Mouse (Mus musculus): ENCODE data around the gene Ptgis.
A peak's percentile ranks its signal among the peaks of the same experiment; 100 is the strongest.

Ptgis gene

GRCm38 (mm10) chr2:167190076-167190399 is 50.4 kb downstream of the Ptgis start, which contains the start of gene Kcnb1:
Gene Kcnb1, minus strand, starts transcription at chr2:167190155.
- DNase-seq (ENCODE audit: low spot score in 2 of 2), result peak in 1 of 2 experiments; percentile 79

GRCm38 (mm10) chr2:167189291-167190075 is 50.9 kb downstream of the Ptgis start:
- DNase-seq (ENCODE audit: low spot score in 2 of 2), result no peak

- no peak for DNase-seq (ENCODE audit: low spot score in 2 of 2)
Measured at GRCm38 (mm10) chr2:167188315-167189207, 51.8 kb downstream of the Ptgis start.

- DNase-seq (ENCODE audit: low spot score in 2 of 2), result no peak
Measured at GRCm38 (mm10) chr2:167187119-167187518, 53.3 kb downstream of the Ptgis start.

- DNase-seq (ENCODE audit: low spot score in 2 of 2), result no peak
Measured at GRCm38 (mm10) chr2:167186544-167186943, 53.9 kb downstream of the Ptgis start.

GRCm38 (mm10) chr2:167186003-167186402 is 54.4 kb downstream of the Ptgis start:
- DNase-seq (ENCODE audit: low spot score in 2 of 2), result no peak

GRCm38 (mm10) chr2:167185432-167185831 is 55.0 kb downstream of the Ptgis start:
- DNase-seq (ENCODE audit: low spot score in 2 of 2), result no peak

- DNase-seq (ENCODE audit: low spot score in 2 of 2), result no peak
Measured at GRCm38 (mm10) chr2:167181662-167182389, 58.6 kb downstream of the Ptgis start.

- DNase-seq (ENCODE audit: low spot score in 2 of 2), result no peak
Measured at GRCm38 (mm10) chr2:167181096-167181495, 59.3 kb downstream of the Ptgis start.

- DNase-seq (ENCODE audit: low spot score in 2 of 2), result no peak
Measured at GRCm38 (mm10) chr2:167179301-167179700, 61.1 kb downstream of the Ptgis start.

GRCm38 (mm10) chr2:167177231-167177641 is 63.2 kb downstream of the Ptgis start:
- DNase-seq (ENCODE audit: low spot score in 2 of 2), result peak in 1 of 2 experiments; percentile 69

- no peak for DNase-seq (ENCODE audit: low spot score in 2 of 2)
Measured at GRCm38 (mm10) chr2:167175284-167175683, 65.1 kb downstream of the Ptgis start.

- no peak for DNase-seq (ENCODE audit: low spot score in 2 of 2)
Measured at GRCm38 (mm10) chr2:167173051-167173875, 67.1 kb downstream of the Ptgis start.

GRCm38 (mm10) chr2:167167515-167168212 is 72.7 kb downstream of the Ptgis start:
- no peak for DNase-seq (ENCODE audit: low spot score in 2 of 2)

- DNase-seq (ENCODE audit: low spot score in 2 of 2), result no peak
Measured at GRCm38 (mm10) chr2:167163600-167163999, 76.8 kb downstream of the Ptgis start.

GRCm38 (mm10) chr2:167163134-167163533 is 77.3 kb downstream of the Ptgis start:
- no peak for DNase-seq (ENCODE audit: low spot score in 2 of 2)

- DNase-seq (ENCODE audit: low spot score in 2 of 2), result no peak
Measured at GRCm38 (mm10) chr2:167162516-167163021, 77.8 kb downstream of the Ptgis start.

GRCm38 (mm10) chr2:167159721-167160120 is 80.7 kb downstream of the Ptgis start:
- DNase-seq (ENCODE audit: low spot score in 2 of 2), result no peak

GRCm38 (mm10) chr2:167158780-167159179 is 81.6 kb downstream of the Ptgis start:
- DNase-seq (ENCODE audit: low spot score in 2 of 2), result no peak

GRCm38 (mm10) chr2:167156118-167156715 is 84.2 kb downstream of the Ptgis start:
- DNase-seq (ENCODE audit: low spot score in 2 of 2), result no peak

Data from left cerebral cortex, adult 9 months (tissue).